Mouse (Mus musculus) ES-E14 (cell line): Measurements from ENCODE around the gene Lims1.

ENCODE experiments used
- CHD2 ChIP-seq: IDR thresholded peaks from 2 replicates; pipeline ENCODE4 v1.6.1; 2014; ENCODE audit warnings: mild to moderate bottlenecking, low read depth, low read length, inconsistent platforms
- ZNF384 ChIP-seq: IDR thresholded peaks from 2 replicates; pipeline ENCODE4 v1.6.1; 2012; ENCODE audit warnings: low read depth, low read length, inconsistent platforms

- no peak for TF ChIP-seq CHD2
- no peak for TF ChIP-seq ZNF384
Measured at GRCm38 (mm10) chr10:58394170-58394569, 70.9 kb downstream of the Lims1 start.
